Mouse (Mus musculus): Measurements from ENCODE around the gene Pank4. TPM values are rescaled to one million over a fixed set of nuclear protein-coding genes. Genes with fewer than 3 reads are reported as not detected.

Gene Pank4
- polyA plus RNA-seq, 1 experiment from 2014 or later: 56.0 TPM

- 76% methylated on average over 8 of the region's 8 CpGs for WGBS
Observed at GRCm38 (mm10) chr4:155018066-155018465, 54.1 kb downstream of the Pank4 start.

GRCm38 (mm10) chr4:155018601-155019335 is 54.8 kb downstream of the Pank4 start:
- Histone ChIP-seq H3K4me3 (peak overlapping the region; percentile 16; the same call in 1 of the 2 replicates), H3K36me3 (no peaks in the 10 kb centered on the region), H3K4me1 (peaks cover 22% of the 10 kb centered on the region), H3K4me2 (replicated peaks) (peak overlapping the region; percentile 41), H3K27ac (no peak overlapping the region), H3K9ac (no peak overlapping the region), H3K9me3 (no peaks in the 10 kb centered on the region), H3K27me3 (no peaks in the 10 kb centered on the region)
- WGBS: 4% methylated on average over 15 of the region's 15 CpGs
- ATAC-seq (ENCODE audit: insufficient number of reproducible peaks, insufficient read depth, low FRiP score, low TSS enrichment): peak; percentile 23; the same call in 1 of the 2 replicates

More at GRCm38 (mm10) chr4:155018066-155018465, 54.1 kb downstream of the Pank4 start:
- no peaks in the 10 kb centered on the region for H3K9me3 ChIP-seq
- H3K27ac ChIP-seq: no peak overlapping the region
- H3K36me3 ChIP-seq: no peaks in the 10 kb centered on the region
- no peak overlapping the region for H3K4me3 ChIP-seq
- H3K27me3 ChIP-seq: no peaks in the 10 kb centered on the region
- no peak overlapping the region for H3K9ac ChIP-seq
- ATAC-seq (ENCODE audit: insufficient number of reproducible peaks, insufficient read depth, low FRiP score, low TSS enrichment): no peak
- H3K4me2 ChIP-seq (replicated peaks): no peak overlapping the region
- peaks cover 22% of the 10 kb centered on the region for H3K4me1 ChIP-seq

GRCm38 (mm10) chr4:155019336-155019847 is 55.5 kb downstream of the Pank4 start:
- Histone ChIP-seq H3K9me3 (no peaks in the 10 kb centered on the region), H3K9ac (no peak overlapping the region), H3K36me3 (no peaks in the 10 kb centered on the region), H3K4me1 (peaks cover 22% of the 10 kb centered on the region), H3K4me2 (replicated peaks) (peak overlapping the region; percentile 41), H3K4me3 (peak overlapping the region; percentile 16; the same call in 1 of the 2 replicates), H3K27ac (no peak overlapping the region), H3K27me3 (no peaks in the 10 kb centered on the region)
- peak; percentile 5; the same call in 1 of the 2 replicates for ATAC-seq (ENCODE audit: insufficient number of reproducible peaks, insufficient read depth, low FRiP score, low TSS enrichment)
- WGBS: 0% methylated on average over 10 of the region's 10 CpGs

- no peaks in the 10 kb centered on the region for H3K36me3 ChIP-seq
- H3K27me3 ChIP-seq: no peaks in the 10 kb centered on the region
- WGBS: 59% methylated on average over 1 of the region's 1 CpGs
- H3K9ac ChIP-seq: no peak overlapping the region
- H3K9me3 ChIP-seq: no peaks in the 10 kb centered on the region
- no peak overlapping the region for H3K27ac ChIP-seq
- no peak overlapping the region for H3K4me3 ChIP-seq
- H3K4me1 ChIP-seq: peaks cover 22% of the 10 kb centered on the region
- no peak overlapping the region for H3K4me2 ChIP-seq (replicated peaks)
- no peak for ATAC-seq (ENCODE audit: insufficient number of reproducible peaks, insufficient read depth, low FRiP score, low TSS enrichment)
Observed at GRCm38 (mm10) chr4:155020141-155020540, 56.2 kb downstream of the Pank4 start.

GRCm38 (mm10) chr4:155020813-155021212 is 56.9 kb downstream of the Pank4 start:
- no peaks in the 10 kb centered on the region for H3K36me3 ChIP-seq

GRCm38 (mm10) chr4:155022228-155022855 is 58.4 kb downstream of the Pank4 start:
- ATAC-seq (ENCODE audit: insufficient number of reproducible peaks, insufficient read depth, low FRiP score, low TSS enrichment): no peak
- Histone ChIP-seq H3K27me3 (no peaks in the 10 kb centered on the region), H3K9ac (no peak overlapping the region), H3K27ac (no peak overlapping the region), H3K4me3 (no peak overlapping the region), H3K36me3 (no peaks in the 10 kb centered on the region), H3K9me3 (0 out of 2 replicates have a peak, but pooled peaks cover 4% of the 10 kb centered on the region), H3K4me1 (peaks cover 22% of the 10 kb centered on the region), H3K4me2 (replicated peaks) (no peak overlapping the region)
- 76% methylated on average over 7 of the region's 7 CpGs for WGBS

More at GRCm38 (mm10) chr4:155020813-155021212, 56.9 kb downstream of the Pank4 start:
- Histone ChIP-seq H3K9ac (no peak overlapping the region), H3K27ac (no peak overlapping the region), H3K4me2 (replicated peaks) (no peak overlapping the region), H3K27me3 (no peaks in the 10 kb centered on the region), H3K4me1 (peaks cover 22% of the 10 kb centered on the region), H3K9me3 (no peaks in the 10 kb centered on the region), H3K4me3 (no peak overlapping the region)
- no peak for ATAC-seq (ENCODE audit: insufficient number of reproducible peaks, insufficient read depth, low FRiP score, low TSS enrichment)
- WGBS: 69% methylated on average over 9 of the region's 9 CpGs

GRCm38 (mm10) chr4:155024170-155025010 is 60.5 kb downstream of the Pank4 start:
- Histone ChIP-seq H3K9me3 (0 out of 2 replicates have a peak, but pooled peaks cover 4% of the 10 kb centered on the region), H3K4me2 (replicated peaks) (no peak overlapping the region), H3K27ac (no peak overlapping the region), H3K36me3 (no peaks in the 10 kb centered on the region), H3K4me1 (peaks cover 11% of the 10 kb centered on the region), H3K4me3 (no peak overlapping the region), H3K9ac (no peak overlapping the region), H3K27me3 (no peaks in the 10 kb centered on the region)
- no peak for ATAC-seq (ENCODE audit: insufficient number of reproducible peaks, insufficient read depth, low FRiP score, low TSS enrichment)
- 83% methylated on average over 11 of the region's 11 CpGs for WGBS

Other genes with a start within 250 kb of the Pank4 start
- 0.24 and 0.38 TPM in 2 replicates for gene Ttc34, start 126.7 kb upstream of the Pank4 start, polyA plus RNA-seq (2016; fragmentation: Nextera tagmentation; extraction: Ambion mirVana)
- 0.11 and 0.18 TPM in 2 replicates for gene Mmel1, start 94.5 kb upstream of the Pank4 start, polyA plus RNA-seq (2016; fragmentation: Nextera tagmentation; extraction: Ambion mirVana)
- gene Fam213b, start 65.0 kb upstream of the Pank4 start, polyA plus RNA-seq (2016; fragmentation: Nextera tagmentation; extraction: Ambion mirVana): 45.7 and 47.8 TPM in 2 replicates
- 1.2 TPM in 2 replicates for gene Tnfrsf14, start 35.6 kb upstream of the Pank4 start, polyA plus RNA-seq (2016; fragmentation: Nextera tagmentation; extraction: Ambion mirVana)
- gene Hes5, start 3.2 kb upstream of the Pank4 start, polyA plus RNA-seq (2016; fragmentation: Nextera tagmentation; extraction: Ambion mirVana): 29.6 and 37.3 TPM in 2 replicates
- 3.6 and 5.7 TPM in 2 replicates for gene Plch2, start 92.7 kb downstream of the Pank4 start, polyA plus RNA-seq (2016; fragmentation: Nextera tagmentation; extraction: Ambion mirVana)
- gene Pex10, start 102.9 kb downstream of the Pank4 start, polyA plus RNA-seq (2016; fragmentation: Nextera tagmentation; extraction: Ambion mirVana): 23.3 and 23.7 TPM in 2 replicates
- 139 and 143 TPM in 2 replicates for gene Rer1, start 122.3 kb downstream of the Pank4 start, polyA plus RNA-seq (2016; fragmentation: Nextera tagmentation; extraction: Ambion mirVana)
- 5.1 and 7.7 TPM in 2 replicates for gene Morn1, start 122.5 kb downstream of the Pank4 start, polyA plus RNA-seq (2016; fragmentation: Nextera tagmentation; extraction: Ambion mirVana)